Mouse (Mus musculus) megakaryocyte progenitor cell, adult 5-6 weeks (primary cell): ENCODE results near the gene Shc1. TPM values are rescaled to one million over a fixed set of nuclear protein-coding genes. Genes with fewer than 3 reads are reported as not detected.
A peak's percentile ranks its signal among the peaks of the same experiment; 100 is the strongest.

Experiments
- ATAC-seq: replicated peaks from 2 replicates; pipeline ENCODE4 v1.8.0; 2016; ENCODE audit warnings: mild to moderate bottlenecking, moderate TSS enrichment, inconsistent platforms; ENCODE audit not compliant: poor library complexity
- total RNA-seq, 2 experiments: library from RNA; stranded (forward) in 1 of 2; stranded (reverse) in 1 of 2; fragments of 157-497, 149-512 nt in 1 of 2; fragments of 200-1000 nt in 1 of 2; gene quantifications; 2 replicates each; pipeline versions ENCODE4 v1.2.3 to v1.2.4; 2015 to 2017

Shc1 gene
- 41.4 and 42.8 TPM in 2 replicates for total RNA-seq (2015)
- 49.6 and 52.8 TPM in 2 replicates for total RNA-seq (2017)

DNA sequence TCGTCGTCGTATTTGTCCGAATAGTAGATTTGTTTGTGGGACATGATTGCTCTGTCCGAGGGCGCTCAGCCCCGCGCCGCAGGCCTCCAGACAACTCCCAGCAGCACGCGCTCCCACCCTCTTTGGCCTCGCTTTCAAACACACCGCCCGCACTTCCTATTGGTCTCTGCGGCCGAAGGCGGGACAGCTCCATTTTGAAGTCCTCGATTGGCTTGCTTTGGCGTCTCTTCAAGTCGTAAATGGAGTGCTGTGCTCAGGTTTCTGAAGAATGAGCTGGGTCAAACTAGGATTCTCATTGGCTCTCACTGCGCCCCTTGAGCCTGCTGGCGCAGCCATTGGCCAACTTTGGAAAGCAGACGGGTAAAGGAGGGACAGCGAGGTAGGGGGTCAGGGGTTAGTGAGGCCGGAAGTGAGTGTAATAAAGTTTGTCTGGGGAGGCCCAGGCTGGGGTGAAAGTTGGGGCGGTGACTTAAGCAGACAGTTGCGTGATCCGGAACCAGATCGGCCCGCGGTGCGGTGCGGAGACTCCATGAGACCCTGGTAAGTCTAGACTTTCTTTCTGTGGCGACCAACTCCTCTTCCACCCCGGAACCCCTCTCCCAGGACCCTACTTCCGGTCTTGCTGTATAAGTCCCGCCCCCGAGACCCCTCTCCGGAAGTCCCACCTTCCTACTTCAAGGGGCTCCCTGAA, at the start of gene Shc1, which contains the start of gene Cks1b:
Shc1 (plus strand) TSS at position 274 of the 691 bp plus-strand sequence.
Cks1b (minus strand) TSS at position 214 of the 691 bp plus-strand sequence.
- ATAC-seq = peak; percentile 86

- ATAC-seq = no peak
Measured at GRCm38 (mm10) chr3:89373581-89374231, 44.5 kb upstream of the Shc1 start.

DNA sequence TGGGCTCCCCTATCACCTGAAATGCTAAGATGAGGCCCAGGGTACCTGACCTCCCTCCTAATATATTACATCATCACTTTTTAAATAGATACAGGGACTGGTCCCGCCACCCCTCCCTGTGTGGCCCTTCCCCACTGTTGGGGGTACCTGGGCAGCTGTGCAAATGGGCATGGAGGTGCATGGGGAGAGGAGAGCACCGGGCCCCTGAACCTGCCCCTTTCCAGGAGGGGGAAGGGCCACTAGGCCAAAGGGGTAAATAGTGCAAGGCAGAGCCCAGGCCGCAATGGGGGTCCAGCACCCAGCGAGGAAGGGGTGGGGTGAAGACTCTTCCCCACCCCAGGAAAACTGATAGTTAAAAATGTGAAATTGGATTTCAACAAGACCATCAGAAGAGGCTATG, 40.4 kb upstream of the Shc1 start:
- ATAC-seq = no peak

- peak; percentile 89 for ATAC-seq
Measured at GRCm38 (mm10) chr3:89378394-89379067, 39.7 kb upstream of the Shc1 start.

GRCm38 (mm10) chr3:89379388-89380131, 38.7 kb upstream of the Shc1 start:
- no peak for ATAC-seq

GRCm38 (mm10) chr3:89380291-89380690, 38.0 kb upstream of the Shc1 start:
- ATAC-seq = no peak

- ATAC-seq = no peak
Measured at GRCm38 (mm10) chr3:89380711-89381110, 37.5 kb upstream of the Shc1 start.

DNA sequence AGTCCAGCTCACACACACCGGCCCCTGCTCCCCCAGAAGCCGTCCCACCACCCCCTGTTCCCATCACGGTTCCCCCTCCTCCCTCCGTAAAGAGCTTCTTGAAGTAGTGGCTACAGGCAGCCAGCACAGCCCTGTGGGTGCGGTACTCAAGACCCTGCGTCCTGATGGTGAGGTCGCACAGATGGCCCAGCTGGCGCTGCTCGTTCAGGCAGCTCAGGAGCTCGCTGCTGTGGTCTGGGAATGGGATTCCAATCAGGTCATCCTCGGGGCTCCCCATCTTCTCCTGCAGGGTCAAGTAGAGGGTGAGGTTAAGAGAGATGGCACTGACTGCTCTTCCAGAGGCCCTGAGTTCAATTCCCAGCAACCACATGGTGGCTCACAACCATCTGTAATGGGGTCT, 37.0 kb upstream of the Shc1 start:
- no peak for ATAC-seq

GRCm38 (mm10) chr3:89382033-89382882, 36.0 kb upstream of the Shc1 start:
- ATAC-seq = no peak

DNA sequence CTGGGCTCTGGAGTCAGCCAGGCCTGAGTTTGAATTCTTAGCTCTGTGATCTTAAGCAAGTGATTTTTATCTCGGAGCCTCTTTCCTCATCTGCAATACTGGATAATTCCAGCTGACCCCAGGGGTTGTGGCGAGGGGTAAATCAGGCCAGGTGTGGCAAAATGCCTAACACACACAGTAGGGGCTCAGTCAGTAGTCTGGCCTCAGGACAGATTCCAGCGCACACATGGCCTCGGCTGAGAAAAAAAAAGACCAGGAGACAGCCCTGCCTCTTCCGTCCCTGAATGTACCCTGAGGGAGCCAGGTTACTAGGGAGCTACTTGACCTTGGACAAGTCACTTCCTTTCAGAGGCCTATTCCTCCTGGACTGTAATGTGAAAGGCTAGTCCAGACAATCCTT, 35.3 kb upstream of the Shc1 start:
- ATAC-seq = no peak

GRCm38 (mm10) chr3:89383651-89384255, 34.5 kb upstream of the Shc1 start:
- ATAC-seq = no peak

DNA sequence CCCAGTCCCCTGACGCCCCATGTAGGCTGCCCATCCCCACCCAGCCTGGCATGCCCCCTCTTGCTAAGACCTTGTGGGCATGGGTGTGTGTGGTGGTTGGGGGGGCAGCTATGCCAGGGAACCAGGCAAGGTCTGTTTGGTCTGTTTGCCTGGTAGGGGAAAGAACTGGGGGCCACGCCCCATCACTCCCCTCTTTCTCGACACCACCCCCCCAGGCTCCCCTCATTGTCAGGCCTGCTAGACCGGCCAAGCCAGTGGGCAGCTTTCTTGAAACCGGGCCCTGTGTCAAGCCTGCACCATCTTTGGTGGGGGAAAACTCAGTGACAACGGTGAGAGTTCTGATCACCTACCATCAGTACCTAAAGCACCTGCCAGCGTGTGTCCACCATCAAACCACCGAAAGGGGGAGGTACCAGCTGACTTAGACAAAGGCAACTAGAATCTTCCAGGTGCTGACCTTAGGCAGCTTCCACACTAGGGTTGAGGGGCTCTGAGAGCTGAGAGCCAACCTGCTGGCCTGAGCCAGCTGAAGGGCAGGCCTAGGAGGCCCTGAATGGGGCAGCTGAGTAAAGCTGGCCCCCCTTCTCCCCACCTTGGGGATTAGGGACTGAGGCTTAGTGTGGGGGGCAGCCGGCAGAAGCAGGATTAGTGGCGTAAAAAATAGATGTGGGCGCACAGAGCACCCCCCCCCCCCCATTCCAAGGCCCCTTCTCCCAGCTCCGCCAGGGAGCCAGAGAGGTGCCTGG, 33.7 kb upstream of the Shc1 start:
- ATAC-seq = no peak

GRCm38 (mm10) chr3:89385451-89385850, 32.8 kb upstream of the Shc1 start:
- no peak for ATAC-seq

- ATAC-seq = no peak
Measured at GRCm38 (mm10) chr3:89386438-89387420, 31.5 kb upstream of the Shc1 start.

GRCm38 (mm10) chr3:89387632-89388031, 30.6 kb upstream of the Shc1 start:
- ATAC-seq = peak; percentile 29

DNA sequence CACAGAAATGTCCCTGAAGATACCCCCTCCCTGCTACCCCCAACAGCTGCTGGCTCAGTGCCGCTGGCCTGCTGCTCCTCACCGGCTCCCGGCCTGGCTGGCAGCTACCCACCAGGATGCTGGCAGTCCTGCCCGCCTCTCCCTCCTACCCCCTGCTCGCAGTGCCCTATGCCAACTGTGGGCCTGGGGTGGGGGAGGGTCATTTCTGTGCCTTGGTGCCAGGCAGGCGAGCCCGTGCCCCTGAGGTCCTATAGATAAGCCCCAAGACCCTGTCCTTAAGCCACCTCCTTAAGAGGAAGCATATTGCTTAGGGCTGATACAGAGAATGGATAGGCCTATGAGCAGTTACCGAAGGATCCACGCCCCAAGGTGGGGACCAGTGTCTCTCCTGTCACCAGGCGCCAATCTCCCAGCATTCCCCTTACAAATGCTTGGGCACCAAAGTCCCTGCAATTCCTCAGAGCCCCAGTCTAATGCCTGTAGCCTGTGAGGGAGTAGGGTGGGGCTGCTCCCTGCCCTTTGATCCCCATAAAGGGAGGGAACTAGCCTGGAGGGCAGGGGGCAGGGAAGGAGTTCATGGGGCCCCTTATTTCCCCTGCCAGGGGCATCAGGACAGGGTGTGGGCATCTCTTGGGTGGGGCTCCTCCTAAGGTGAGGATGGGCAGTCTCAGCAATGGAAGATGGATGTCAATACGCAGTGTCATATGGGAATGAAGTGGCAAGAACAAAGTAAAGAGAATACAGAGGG, 29.9 kb upstream of the Shc1 start:
- peak; percentile 56 for ATAC-seq
